In the genomic region with DNA sequence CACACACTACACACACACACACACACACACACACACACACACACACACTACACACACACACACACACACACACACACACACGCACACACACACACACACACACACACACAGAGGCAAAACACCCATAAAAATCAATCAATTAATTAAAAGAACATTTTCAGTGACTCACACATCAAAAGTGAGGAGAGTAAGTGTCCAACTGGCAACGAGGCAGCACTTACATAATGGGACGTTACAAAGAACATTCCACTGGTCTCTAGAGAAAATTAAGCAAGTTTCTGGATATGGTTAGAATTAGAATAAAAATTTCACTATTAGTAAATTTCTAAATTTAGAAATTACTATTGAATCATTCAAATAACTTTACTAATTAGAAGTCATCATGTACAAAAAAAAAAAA, we compare ENCODE assay signal across 11 mouse cellular contexts. TPM values are rescaled to one million over a fixed set of nuclear protein-coding genes. Genes with fewer than 3 reads are reported as not detected.
DNase-seq lines count a peak whose midpoint lies in the region.
"Not testable (repeated sequence)": the region's sequence is repeated elsewhere in the genome, so short reads cannot be mapped to it uniquely, and the experiment has no call there.
"Had no signal": no experiment of that assay in that cellular context is flagged by ENCODE, and none has a peak within 500 bp of the region (broad histone marks: within the 10 kb centered on the region; RNA-seq: fewer than 3 reads in every experiment).

No protein-coding gene starts in this region.

- intact Hi-C loops in heart, postnatal 25 days (cut with DNase I) = not testable (repeated sequence)

- H3K27ac ChIP-seq in brown adipose tissue, adult 24 weeks (replicated peaks; ENCODE audit: low read depth, low read length) = peak overlapping the region; percentile 71

- peak; percentile 34 for DNase-seq in adipocyte (ENCODE audit: low spot score)
- peak; percentile 35 to 53 for DNase-seq in gastrocnemius, adult 8-10 months (ENCODE audit: low spot score in 2 of 2)
- peak; percentile 95 for DNase-seq in heart, adult 11 months
- peak; percentile 46 to 56 for DNase-seq in heart, adult 9 months (ENCODE audit: low spot score in 2 of 2)
- DNase-seq in heart, postnatal 25 days (ENCODE audit: low spot score) = peak; percentile 19
- DNase-seq in lung, postnatal 36 days = peak; percentile 13

- not testable (repeated sequence) for H3K4me3 ChIP-seq in brown adipose tissue, adult 24 weeks (ENCODE audit: insufficient read depth, low read depth, low read length)

- not testable (repeated sequence) for H3K4me1 ChIP-seq in brown adipose tissue, adult 24 weeks (ENCODE audit: control insufficient read depth, insufficient read depth, insufficient read length, low read length)

RNA-seq across cellular contexts. Expression of gene Scg3, which starts 27.4 kb away (rescaled TPM):
- polyA plus RNA-seq in brown adipose tissue, adult 24 weeks (2012; ENCODE audit: insufficient read depth, insufficient read length, missing spikeins) = 1.4 TPM in 1 of 2 replicates, not detected in the other
- total RNA-seq in gastrocnemius, adult 8-10 months (2022) = under 1 TPM; 0.19 to 0.80 (median 0.53) TPM
- total RNA-seq in heart, postnatal 25 days (2021) = under 1 TPM; 0.22 to 0.34 TPM
- total RNA-seq: CH12.LX; hematopoietic stem cell, adult 5-6 weeks had no signal
- polyA plus RNA-seq: erythroblast, embryonic 14.5 days; G1E had no signal

RNA-seq across cellular contexts. Expression of gene Lysmd2, which starts 30.9 kb away (rescaled TPM):
- 8.8 and 9.6 TPM in 2 replicates for polyA plus RNA-seq in brown adipose tissue, adult 24 weeks (2012; ENCODE audit: insufficient read depth, insufficient read length, missing spikeins)
- 1 to 10 TPM; 3.9 to 6.2 (median 4.5) TPM for total RNA-seq in gastrocnemius, adult 8-10 months (2022)
- 1 to 10 TPM; 7.3 to 8.4 TPM for total RNA-seq in heart, postnatal 25 days (2021)
- polyA plus RNA-seq: erythroblast, embryonic 14.5 days; G1E had no signal

RNA-seq across cellular contexts. Expression of gene Tmod2, which starts 45.3 kb away (rescaled TPM):
- polyA plus RNA-seq in brown adipose tissue, adult 24 weeks (2012; ENCODE audit: insufficient read depth, insufficient read length, missing spikeins) = 1.9 and 2.0 TPM in 2 replicates
- 1 to 10 TPM; 2.2 to 4.7 (median 3.6) TPM for total RNA-seq in gastrocnemius, adult 8-10 months (2022)
- total RNA-seq in heart, postnatal 25 days (2021) = 1 to 10 TPM; 4.6 to 5.3 TPM
- total RNA-seq: hematopoietic stem cell, adult 5-6 weeks had no signal
- polyA plus RNA-seq: erythroblast, embryonic 14.5 days; G1E had no signal

Comparison
In these comparisons a context has a peak if more than half of its experiments do, and no peak if none do; other contexts are left out.
1. DNase-seq: peak in every context shown above with its lines; median percentile 95 in heart, adult 11 months; 51 in heart, adult 9 months; 44 in gastrocnemius, adult 8-10 months; 34 in adipocyte; 19 in heart, postnatal 25 days; 13 in lung, postnatal 36 days.